Mouse (Mus musculus) lung, adult 2 months (tissue): Measurements from ENCODE around the gene Nrg4.

Experiments
- CTCF ChIP-seq: fragments of 200-500 bp; IDR thresholded peaks from 2 replicates; pipeline ENCODE4 v1.5.1; 2011; ENCODE audit warnings: mild to moderate bottlenecking, low read length, control low read depth; ENCODE audit not compliant: insufficient read depth
- POLR2A ChIP-seq: fragments of 200-500 bp; IDR thresholded peaks from 2 replicates; pipeline ENCODE4 v1.6.1; 2011; ENCODE audit warnings: low read depth, mild to moderate bottlenecking, control low read depth, low read length, borderline replicate concordance; ENCODE audit errors: extremely low read depth

GRCm38 (mm10) chr9:55289475-55290198 is 37.0 kb downstream of the Nrg4 start:
- TF ChIP-seq CTCF (no peak), POLR2A (no peak)
